Mouse (Mus musculus) erythroblast, embryonic 14.5 days (primary cell): ENCODE measurements around the gene Nadk. TPM values are rescaled to one million over a fixed set of nuclear protein-coding genes. Genes with fewer than 3 reads are reported as not detected.

Source experiments
- H3K27me3 ChIP-seq: 2 replicates; pipeline ENCODE4 v1.6.1; 2012; ENCODE audit warnings: inconsistent platforms; ENCODE audit not compliant: control insufficient read depth
- H3K36me3 ChIP-seq: 2 replicates; pipeline ENCODE4 v1.6.1; 2012; ENCODE audit warnings: mild to moderate bottlenecking, inconsistent platforms; ENCODE audit not compliant: control insufficient read depth
- H3K4me1 ChIP-seq: 2 replicates; pipeline ENCODE4 v1.6.1; 2012; ENCODE audit warnings: inconsistent platforms; ENCODE audit not compliant: control insufficient read depth
- H3K4me3 ChIP-seq: replicated peaks from 2 replicates; pipeline ENCODE3; 2012; ENCODE audit warnings: moderate library complexity, mild to moderate bottlenecking, inconsistent platforms
- H3K9me3 ChIP-seq: 2 replicates; pipeline ENCODE4 v1.6.1; 2012; ENCODE audit warnings: low read length, inconsistent platforms, mixed read lengths; ENCODE audit not compliant: control insufficient read depth
- GATA1 ChIP-seq: IDR thresholded peaks from 2 replicates; pipeline ENCODE4 v1.6.1; 2012; ENCODE audit warnings: low read length, inconsistent platforms, mixed read lengths
- TAL1 ChIP-seq: IDR thresholded peaks from 3 replicates; pipeline ENCODE4 v1.6.1; 2012; ENCODE audit warnings: low read length, inconsistent platforms, mixed read lengths
- polyA plus RNA-seq: library from polyadenylated mRNA; stranded (reverse); fragments of >175 nt; gene quantifications from 2 replicates; pipeline ENCODE4 v1.2.3, GENCODE M21; 2012

The Nadk gene
- polyA plus RNA-seq, 1 experiment, result 1.0 TPM

- Histone ChIP-seq H3K4me1 (peaks cover 49% of the 10 kb centered on the region), H3K9me3 (no peaks in the 10 kb centered on the region), H3K4me3 (no peak overlapping the region), H3K27me3 (no peaks in the 10 kb centered on the region), H3K36me3 (no peaks in the 10 kb centered on the region)
- no peak for TF ChIP-seq GATA1
- TF ChIP-seq TAL1, result no peak
Measured at GRCm38 (mm10) chr4:155596606-155597005, 34.4 kb downstream of the Nadk start.

- H3K36me3 ChIP-seq, result peaks cover 8% of the 10 kb centered on the region
- peaks cover 64% of the 10 kb centered on the region for H3K4me1 ChIP-seq
- TF ChIP-seq GATA1, result no peak
- TF ChIP-seq TAL1, result no peak
Measured at GRCm38 (mm10) chr4:155598536-155598935, 36.4 kb downstream of the Nadk start.

GRCm38 (mm10) chr4:155599901-155600825 is 38.0 kb downstream of the Nadk start:
- peak overlapping the region; percentile 97 for H3K4me3 ChIP-seq
- no peaks in the 10 kb centered on the region for H3K9me3 ChIP-seq
- TF ChIP-seq TAL1 (no peak), GATA1 (no peak)
- H3K27me3 ChIP-seq, result no peaks in the 10 kb centered on the region
- peaks cover 78% of the 10 kb centered on the region for H3K4me1 ChIP-seq
- peaks cover 22% of the 10 kb centered on the region for H3K36me3 ChIP-seq

More at GRCm38 (mm10) chr4:155598536-155598935, 36.4 kb downstream of the Nadk start:
- no peak overlapping the region for H3K4me3 ChIP-seq
- H3K27me3 ChIP-seq, result no peaks in the 10 kb centered on the region
- no peaks in the 10 kb centered on the region for H3K9me3 ChIP-seq

GRCm38 (mm10) chr4:155601091-155601996 is 39.2 kb downstream of the Nadk start, which contains the start of gene Slc35e2:
Slc35e2 (plus strand) TSS chr4:155601416.
- Histone ChIP-seq H3K4me3 (peak within 1 kb of the TSS; percentile 97), H3K4me1 (peaks cover 74% of the 10 kb centered on the region), H3K27me3 (no peaks in the 10 kb centered on the region), H3K9me3 (no peaks in the 10 kb centered on the region), H3K36me3 (peaks cover 32% of the 10 kb centered on the region)
- TF ChIP-seq TAL1 (no peak), GATA1 (no peak)

GRCm38 (mm10) chr4:155601997-155602456 is 39.8 kb downstream of the Nadk start:
- Histone ChIP-seq H3K4me3 (peak overlapping the region; percentile 97), H3K9me3 (no peaks in the 10 kb centered on the region), H3K4me1 (peaks cover 67% of the 10 kb centered on the region), H3K36me3 (peaks cover 36% of the 10 kb centered on the region), H3K27me3 (no peaks in the 10 kb centered on the region)
- TF ChIP-seq GATA1, result no peak
- no peak for TF ChIP-seq TAL1

GRCm38 (mm10) chr4:155602753-155603152 is 40.6 kb downstream of the Nadk start:
- no peak for TF ChIP-seq GATA1
- peak; percentile 36; the same call in 1 of the 3 replicates for TF ChIP-seq TAL1
- Histone ChIP-seq H3K4me1 (peaks cover 62% of the 10 kb centered on the region), H3K9me3 (no peaks in the 10 kb centered on the region), H3K36me3 (peaks cover 42% of the 10 kb centered on the region), H3K27me3 (no peaks in the 10 kb centered on the region), H3K4me3 (peak overlapping the region; percentile 97)

GRCm38 (mm10) chr4:155603801-155604200 is 41.6 kb downstream of the Nadk start:
- TF ChIP-seq GATA1, result no peak
- TF ChIP-seq TAL1, result no peak
- Histone ChIP-seq H3K4me3 (no peak overlapping the region), H3K9me3 (no peaks in the 10 kb centered on the region), H3K36me3 (peaks cover 52% of the 10 kb centered on the region), H3K27me3 (no peaks in the 10 kb centered on the region), H3K4me1 (peaks cover 52% of the 10 kb centered on the region)

GRCm38 (mm10) chr4:155605132-155605531 is 43.0 kb downstream of the Nadk start:
- Histone ChIP-seq H3K9me3 (no peaks in the 10 kb centered on the region), H3K36me3 (peaks cover 63% of the 10 kb centered on the region), H3K4me3 (no peak overlapping the region), H3K4me1 (peaks cover 39% of the 10 kb centered on the region), H3K27me3 (no peaks in the 10 kb centered on the region)
- TF ChIP-seq TAL1 (no peak), GATA1 (no peak)
